Mouse (Mus musculus) heart, postnatal 0 days (tissue): ENCODE measurements at regions not wholly inside any gene's neighbourhood (a gene's known extent, or its start where the extent isn't known, plus 50 kb on each side); places are given as distances from the start of the nearest gene placed in this dataset.

Experiments used
- ATAC-seq: fragments of 200-750 bp; cut with Nextera tagmentation; 2 replicates; pipeline ENCODE4 v1.8.0; 2017; ENCODE audit warnings: low read depth, moderate number of reproducible peaks, moderate library complexity; ENCODE audit not compliant: insufficient read depth
- DNase-seq: peaks from one replicate; pipeline ENCODE4 v3.0.0-alpha.2; 2016; ENCODE audit warnings: low spot score
- H3K27ac ChIP-seq: fragments of 300-500 bp; sonication (generic); 2 replicates; pipeline ENCODE4 v1.5.1; 2014; ENCODE audit warnings: low read depth, mild to moderate bottlenecking
- H3K27me3 ChIP-seq: fragments of 300-500 bp; sonication (generic); 2 replicates; pipeline ENCODE4 v1.6.1; 2014; ENCODE audit warnings: low read length, mixed read lengths; ENCODE audit not compliant: control insufficient read depth, insufficient read depth
- H3K36me3 ChIP-seq: fragments of 300-500 bp; sonication (generic); replicated peaks from 2 replicates; pipeline ENCODE4 v1.6.1; 2014; ENCODE audit warnings: low read length, mixed read lengths; ENCODE audit not compliant: control insufficient read depth, insufficient read depth
- H3K4me1 ChIP-seq: fragments of 300-500 bp; sonication (generic); 2 replicates; pipeline ENCODE4 v1.6.1; 2014; ENCODE audit warnings: antibody characterized with exemption; ENCODE audit not compliant: control insufficient read depth, insufficient read depth
- H3K4me2 ChIP-seq: fragments of 300-500 bp; sonication (generic); 2 replicates; pipeline ENCODE4 v1.6.1; 2014; ENCODE audit warnings: low read depth, mild to moderate bottlenecking, low read length, moderate library complexity
- H3K4me3 ChIP-seq: fragments of 300-500 bp; sonication (generic); 2 replicates; pipeline ENCODE4 v1.5.1; 2014; ENCODE audit warnings: low read depth, low read length
- H3K9ac ChIP-seq: fragments of 300-500 bp; sonication (generic); replicated peaks from 2 replicates; pipeline ENCODE4 v1.6.1; 2014; ENCODE audit warnings: low read depth, low read length, mixed read lengths
- H3K9me3 ChIP-seq: fragments of 300-500 bp; sonication (generic); replicated peaks from 2 replicates; pipeline ENCODE4 v1.6.1; 2016; ENCODE audit warnings: low read length; ENCODE audit not compliant: control insufficient read depth
- CTCF ChIP-seq: IDR thresholded peaks from 2 replicates; pipeline ENCODE4 v1.5.1; 2016; ENCODE audit warnings: antibody characterized with exemption, control low read depth, low read depth
- EP300 ChIP-seq: IDR thresholded peaks from 2 replicates; pipeline ENCODE4 v1.6.1; 2016; ENCODE audit warnings: antibody characterized with exemption, low read depth
- WGBS: fragments of 180-500 bp; shearing (Covaris S2); extraction: QIAGEN DNeasy Blood & Tissue Kit; methylation state at CpG from one replicate; pipeline ENCODE4 v1.1.7; 2014; 5-methylcytosine and 5-hydroxymethylcytosine counted together

GRCm38 (mm10) chr1:159444093-159444492 is 79.5 kb upstream of the Tnr start:
- Histone ChIP-seq H3K36me3 (no peaks in the 10 kb centered on the region), H3K27me3 (no peaks in the 10 kb centered on the region), H3K4me3 (no peak overlapping the region), H3K4me2 (no peak overlapping the region), H3K9ac (no peak overlapping the region), H3K4me1 (no peaks in the 10 kb centered on the region), H3K27ac (no peak overlapping the region), H3K9me3 (no peaks in the 10 kb centered on the region)
- 56% methylated on average over 1 of the region's 1 CpGs for WGBS
- DNase-seq (no peak), ATAC-seq (no peak)
- TF ChIP-seq CTCF = no peak
- TF ChIP-seq EP300 = no peak

GRCm38 (mm10) chr1:159445465-159445864 is 78.1 kb upstream of the Tnr start:
- no peak for TF ChIP-seq EP300
- TF ChIP-seq CTCF = no peak
- WGBS = 43% methylated on average over 1 of the region's 1 CpGs
- ATAC-seq = no peak

GRCm38 (mm10) chr1:159451462-159451861 is 72.1 kb upstream of the Tnr start:
- no peaks in the 10 kb centered on the region for H3K36me3 ChIP-seq
- ATAC-seq = no peak
- no peaks in the 10 kb centered on the region for H3K27me3 ChIP-seq
- no peak overlapping the region for H3K4me3 ChIP-seq
- DNase-seq = no peak
- no peak overlapping the region for H3K27ac ChIP-seq
- H3K9me3 ChIP-seq = no peaks in the 10 kb centered on the region
- 68% methylated on average over 3 of the region's 3 CpGs for WGBS
- H3K9ac ChIP-seq = no peak overlapping the region
- TF ChIP-seq CTCF (no peak), EP300 (no peak)
- H3K4me1 ChIP-seq = no peaks in the 10 kb centered on the region
- no peak overlapping the region for H3K4me2 ChIP-seq

More at GRCm38 (mm10) chr1:159445465-159445864, 78.1 kb upstream of the Tnr start:
- H3K36me3 ChIP-seq = no peaks in the 10 kb centered on the region
- no peaks in the 10 kb centered on the region for H3K9me3 ChIP-seq
- H3K27me3 ChIP-seq = no peaks in the 10 kb centered on the region
- H3K4me1 ChIP-seq = no peaks in the 10 kb centered on the region
- no peak overlapping the region for H3K4me2 ChIP-seq
- no peak overlapping the region for H3K4me3 ChIP-seq
- no peak for DNase-seq
- H3K9ac ChIP-seq = no peak overlapping the region
- no peak overlapping the region for H3K27ac ChIP-seq

GRCm38 (mm10) chr1:159460876-159461275 is 62.7 kb upstream of the Tnr start:
- Histone ChIP-seq H3K27me3 (no peaks in the 10 kb centered on the region), H3K27ac (no peak overlapping the region), H3K4me1 (no peaks in the 10 kb centered on the region), H3K4me2 (no peak overlapping the region), H3K4me3 (no peak overlapping the region), H3K36me3 (no peaks in the 10 kb centered on the region), H3K9me3 (0 out of 2 replicates have a peak, but pooled peaks cover 6% of the 10 kb centered on the region), H3K9ac (no peak overlapping the region)
- no peak for ATAC-seq
- WGBS = 64% methylated on average over 4 of the region's 4 CpGs
- DNase-seq = no peak
- TF ChIP-seq CTCF (no peak), EP300 (no peak)

GRCm38 (mm10) chr1:159470941-159471340 is 52.6 kb upstream of the Tnr start:
- no peaks in the 10 kb centered on the region for H3K27me3 ChIP-seq
- H3K9ac ChIP-seq = no peak overlapping the region
- H3K4me1 ChIP-seq = no peaks in the 10 kb centered on the region
- DNase-seq = no peak
- no peak overlapping the region for H3K4me2 ChIP-seq
- H3K36me3 ChIP-seq = no peaks in the 10 kb centered on the region
- no peak overlapping the region for H3K27ac ChIP-seq
- H3K9me3 ChIP-seq = no peaks in the 10 kb centered on the region
- ATAC-seq = no peak
- no peak overlapping the region for H3K4me3 ChIP-seq
- no peak for TF ChIP-seq EP300
- no peak for TF ChIP-seq CTCF
